Mouse (Mus musculus): ENCODE measurements around the gene Tlr12.

DNA sequence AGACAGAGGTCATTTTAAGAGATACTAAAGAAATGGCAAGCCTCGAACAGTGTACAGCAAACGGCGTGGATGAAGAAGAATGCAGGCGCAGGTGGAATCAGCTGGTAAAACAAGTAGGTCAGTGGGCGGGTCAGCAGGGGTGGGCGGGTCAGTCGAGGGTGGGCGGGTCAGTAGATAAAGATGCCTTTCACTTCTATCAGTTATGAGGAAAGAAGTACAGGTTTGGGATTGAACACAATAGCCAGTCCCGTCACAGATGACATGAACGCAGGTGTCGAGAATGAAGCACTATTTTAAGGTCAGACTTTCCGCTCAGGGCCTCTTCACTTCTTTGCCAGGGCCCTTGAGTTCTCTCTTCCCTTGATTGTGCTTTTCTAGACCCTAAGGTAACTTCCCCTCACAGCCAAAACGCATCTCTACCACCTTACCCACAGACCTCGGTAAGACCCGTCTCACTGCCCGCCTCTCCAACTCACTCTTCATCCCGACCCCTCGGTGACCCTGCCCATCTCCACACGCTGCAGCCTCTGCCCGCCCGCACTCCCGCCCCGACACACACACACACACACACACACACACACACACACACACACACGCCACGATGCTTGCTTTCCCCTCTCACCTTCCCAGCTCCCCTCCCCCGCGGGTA is 9.0 kb downstream of the Tlr12 start:
- TF ChIP-seq POLR2A (IDR thresholded peaks at IDR 0.05; ENCODE audit: extremely low read depth, insufficient read depth, low read length) = no peak
- TF ChIP-seq CTCF (IDR thresholded peaks at IDR 0.05; ENCODE audit: extremely low read depth, insufficient read depth, low read length) = no peak
